Mouse (Mus musculus) forebrain, embryonic 14.5 days (tissue): Measurements from ENCODE around the gene Gabbr1. TPM values are rescaled to one million over a fixed set of nuclear protein-coding genes. Genes with fewer than 3 reads are reported as not detected.

Experiments
- ATAC-seq: fragments of 200-750 bp; cut with Nextera tagmentation; 2 replicates; pipeline ENCODE4 v1.8.0; 2017; ENCODE audit warnings: mild to moderate bottlenecking, moderate library complexity
- DNase-seq: peaks from one replicate; pipeline ENCODE4 v3.0.0-alpha.2; 2015; ENCODE audit warnings: low spot score
- H3K27ac ChIP-seq: fragments of 300-500 bp; sonication (generic); 2 replicates; pipeline ENCODE4 v1.5.1; 2014; ENCODE audit warnings: low read depth, mild to moderate bottlenecking, control low read depth, low read length, moderate library complexity
- H3K27me3 ChIP-seq: fragments of 300-500 bp; sonication (generic); replicated peaks from 2 replicates; pipeline ENCODE4 v1.6.1; 2014; ENCODE audit warnings: low read length, control low read depth, mixed read lengths; ENCODE audit not compliant: control insufficient read depth, insufficient read depth
- H3K36me3 ChIP-seq: fragments of 300-500 bp; sonication (generic); 2 replicates; pipeline ENCODE4 v1.6.1; 2014; ENCODE audit warnings: low read length, control low read depth; ENCODE audit not compliant: control insufficient read depth, insufficient read depth
- H3K4me1 ChIP-seq: fragments of 300-500 bp; sonication (generic); 2 replicates; pipeline ENCODE4 v1.6.1; 2014; ENCODE audit warnings: antibody characterized with exemption, low read length, control low read depth; ENCODE audit not compliant: control insufficient read depth, insufficient read depth
- H3K4me2 ChIP-seq: fragments of 300-500 bp; sonication (generic); 2 replicates; pipeline ENCODE4 v1.6.1; 2014; ENCODE audit warnings: mild to moderate bottlenecking, control low read depth, low read length
- H3K4me3 ChIP-seq: fragments of 300-500 bp; sonication (generic); 2 replicates; pipeline ENCODE4 v1.5.1; 2014; ENCODE audit warnings: low read depth, low read length, control low read depth
- H3K9ac ChIP-seq: fragments of 300-500 bp; sonication (generic); 2 replicates; pipeline ENCODE4 v1.6.1; 2014; ENCODE audit warnings: mild to moderate bottlenecking, low read length, control low read depth, moderate library complexity
- H3K9me3 ChIP-seq: fragments of 300-500 bp; sonication (generic); replicated peaks from 2 replicates; pipeline ENCODE4 v1.6.1; 2016; ENCODE audit warnings: low read length, control low read depth, mixed read lengths; ENCODE audit not compliant: control insufficient read depth
- WGBS: fragments of 180-500 bp; shearing (Covaris S2); extraction: QIAGEN DNeasy Blood & Tissue Kit; methylation state at CpG from one replicate; pipeline ENCODE4 v1.1.7; 2014; 5-methylcytosine and 5-hydroxymethylcytosine counted together
- polyA plus RNA-seq: library from polyadenylated mRNA; unstranded; fragments of >200 nt; fragmentation: Nextera tagmentation; extraction: Ambion mirVana; gene quantifications from 2 replicates; pipeline ENCODE4 v1.2.1, GENCODE M21; 2014

The Gabbr1 gene
- polyA plus RNA-seq, 1 experiment from 2014 or later = 53.4 TPM

DNA sequence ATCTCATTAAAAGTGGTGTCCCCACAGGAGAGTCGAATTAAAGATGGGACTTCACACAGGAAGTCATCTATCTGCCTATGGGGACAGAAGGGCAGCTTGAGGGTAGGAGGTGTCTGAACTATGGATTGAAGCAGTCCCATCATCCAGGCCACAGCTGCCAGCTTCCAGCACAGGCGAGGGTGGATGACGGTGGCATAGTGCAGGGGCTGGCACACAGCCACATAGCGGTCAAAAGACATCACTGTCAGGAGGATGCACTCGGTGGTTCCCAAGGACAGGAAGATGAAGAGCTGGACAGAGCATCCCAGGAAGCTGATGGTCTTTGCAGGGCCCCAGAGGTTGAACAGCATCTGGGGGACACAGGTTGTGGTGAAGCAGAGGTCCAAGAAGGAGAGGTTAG lies 47.5 kb downstream of the Gabbr1 start:
- no peak overlapping the region for H3K4me3 ChIP-seq
- no peak for ATAC-seq
- no peaks in the 10 kb centered on the region for H3K9me3 ChIP-seq
- H3K27ac ChIP-seq = no peak overlapping the region
- 84% methylated on average over 5 of the region's 5 CpGs for WGBS
- DNase-seq = no peak
- no peak overlapping the region for H3K4me2 ChIP-seq
- no peaks in the 10 kb centered on the region for H3K4me1 ChIP-seq
- H3K27me3 ChIP-seq = no peaks in the 10 kb centered on the region
- no peak overlapping the region for H3K9ac ChIP-seq
- H3K36me3 ChIP-seq = no peaks in the 10 kb centered on the region

DNA sequence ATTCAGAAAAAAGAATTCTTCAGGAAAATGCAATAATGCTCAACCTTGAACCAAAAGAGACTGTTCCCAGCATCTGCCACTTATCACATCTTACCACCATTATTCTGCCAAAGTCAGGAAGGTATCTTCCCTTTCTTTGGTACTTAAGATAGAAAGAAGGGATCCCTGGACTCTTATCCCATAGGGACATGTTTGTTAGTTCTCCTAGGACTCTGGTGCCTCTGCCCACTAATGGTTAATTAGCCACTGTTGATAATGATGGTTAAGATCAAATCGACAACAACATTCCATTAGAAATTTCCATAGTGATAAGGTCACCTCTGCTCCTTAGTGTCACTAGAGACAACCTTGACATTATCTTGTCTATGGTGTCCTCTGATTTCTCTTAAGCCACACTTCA lies 52.4 kb downstream of the Gabbr1 start, which contains the start of gene Olfr91:
Gene Olfr91, minus strand, starts transcription at position 101 of the 400 bp plus-strand sequence.
- H3K9ac ChIP-seq = no peak within 1 kb of the TSS
- H3K4me3 ChIP-seq = no peak within 1 kb of the TSS
- 93% methylated on average over 1 of the region's 1 CpGs for WGBS
- no peak for ATAC-seq
- H3K27me3 ChIP-seq = no peaks in the 10 kb centered on the region
- no peak within 1 kb of the TSS for H3K4me2 ChIP-seq
- no peaks in the 10 kb centered on the region for H3K4me1 ChIP-seq
- DNase-seq = no peak
- H3K36me3 ChIP-seq = no peaks in the 10 kb centered on the region
- H3K9me3 ChIP-seq = no peaks in the 10 kb centered on the region
- no peak within 1 kb of the TSS for H3K27ac ChIP-seq

DNA sequence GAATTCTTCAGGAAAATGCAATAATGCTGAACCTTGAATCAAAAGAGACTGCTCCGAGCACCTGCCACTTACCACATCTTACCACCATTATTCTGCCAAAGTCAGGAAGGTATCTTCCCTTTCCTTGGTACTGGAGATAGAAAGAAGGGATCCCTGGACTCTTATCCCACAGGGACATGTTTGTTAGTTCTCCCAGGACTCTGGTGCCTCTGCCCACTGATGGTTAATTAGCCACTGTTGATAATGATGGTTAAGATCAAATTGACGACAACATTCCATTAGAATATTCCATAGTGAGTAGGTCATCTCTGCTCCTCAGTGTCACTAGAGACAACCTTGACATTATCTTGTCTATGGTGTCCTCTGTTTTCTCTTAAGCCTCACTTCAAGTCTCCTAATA lies 74.2 kb downstream of the Gabbr1 start, which contains the start of gene Olfr92:
Gene Olfr92, minus strand, starts transcription at position 101 of the 400 bp plus-strand sequence.
- ATAC-seq = no peak
- WGBS = 85% methylated on average over 2 of the region's 2 CpGs
- no peak for DNase-seq
- Histone ChIP-seq H3K36me3 (no peaks in the 10 kb centered on the region), H3K4me1 (no peaks in the 10 kb centered on the region), H3K9ac (no peak within 1 kb of the TSS), H3K4me3 (no peak within 1 kb of the TSS), H3K27me3 (no peaks in the 10 kb centered on the region), H3K27ac (no peak within 1 kb of the TSS), H3K9me3 (no peaks in the 10 kb centered on the region), H3K4me2 (no peak within 1 kb of the TSS)

Other genes with a start within 250 kb of the Gabbr1 start
- gene H2-M10.6, start 233.8 kb upstream of the Gabbr1 start, polyA plus RNA-seq = not detected in 2 replicates
- gene Trim26, start 208.8 kb upstream of the Gabbr1 start, polyA plus RNA-seq = 21.7 and 23.3 TPM in 2 replicates
- 0.48 and 0.49 TPM in 2 replicates for gene Trim15, start 178.8 kb upstream of the Gabbr1 start, polyA plus RNA-seq
- gene Trim10, start 176.4 kb upstream of the Gabbr1 start, polyA plus RNA-seq = 1.1 and 2.1 TPM in 2 replicates
- gene Trim40, start 155.8 kb upstream of the Gabbr1 start, polyA plus RNA-seq = not detected in 2 replicates
- gene Trim31, start 147.8 kb upstream of the Gabbr1 start, polyA plus RNA-seq = not detected in 2 replicates
- gene Rnf39, start 103.0 kb upstream of the Gabbr1 start, polyA plus RNA-seq = 0.24 and 0.75 TPM in 2 replicates
- 188 and 228 TPM in 2 replicates for gene Ppp1r11, start 94.2 kb upstream of the Gabbr1 start, polyA plus RNA-seq
- gene Znrd1, start 87.4 kb upstream of the Gabbr1 start, polyA plus RNA-seq = 78.3 and 87.9 TPM in 2 replicates
- 5.5 and 6.3 TPM in 2 replicates for gene Znrd1as, start 87.4 kb upstream of the Gabbr1 start, polyA plus RNA-seq
- gene 2410137M14Rik, start 64.7 kb upstream of the Gabbr1 start, polyA plus RNA-seq = 0.35 TPM in 1 of 2 replicates, not detected in the other
- gene H2-M5, start 56.4 kb upstream of the Gabbr1 start, polyA plus RNA-seq = 0.77 and 1.0 TPM in 2 replicates
- gene Zfp57, start 44.8 kb upstream of the Gabbr1 start, polyA plus RNA-seq = 199 and 268 TPM in 2 replicates
- 0.98 and 1.4 TPM in 2 replicates for gene Mog, start 22.6 kb upstream of the Gabbr1 start, polyA plus RNA-seq
- gene Olfr90, start 42.5 kb downstream of the Gabbr1 start, polyA plus RNA-seq = not detected in 2 replicates
- gene Olfr91, start 52.3 kb downstream of the Gabbr1 start, polyA plus RNA-seq = not detected in 2 replicates
- gene Olfr92, start 74.1 kb downstream of the Gabbr1 start, polyA plus RNA-seq = not detected in 2 replicates
- not detected in 2 replicates for gene Olfr93, start 115.5 kb downstream of the Gabbr1 start, polyA plus RNA-seq
- not detected in 2 replicates for gene Ubd, start 147.9 kb downstream of the Gabbr1 start, polyA plus RNA-seq
- gene Olfr94, start 155.0 kb downstream of the Gabbr1 start, polyA plus RNA-seq = not detected in 2 replicates
- gene Olfr95, start 167.2 kb downstream of the Gabbr1 start, polyA plus RNA-seq = not detected in 2 replicates
- gene Olfr96, start 174.2 kb downstream of the Gabbr1 start, polyA plus RNA-seq = not detected in 2 replicates
- not detected in 2 replicates for gene Olfr97, start 191.4 kb downstream of the Gabbr1 start, polyA plus RNA-seq
- not detected in 2 replicates for gene Olfr98, start 217.8 kb downstream of the Gabbr1 start, polyA plus RNA-seq
- 1.1 and 1.2 TPM in 2 replicates for gene H2-M3, start 224.3 kb downstream of the Gabbr1 start, polyA plus RNA-seq
- not detected in 2 replicates for gene Olfr99, start 237.5 kb downstream of the Gabbr1 start, polyA plus RNA-seq